Mouse (Mus musculus) forelimb bud, embryonic 11.5 days (tissue): ENCODE results near the gene Mthfd1l.
A peak's percentile ranks its signal among the peaks of the same experiment; 100 is the strongest.

Source experiments
- DNase-seq: peaks from one replicate; pipeline ENCODE4 v3.0.0-alpha.2; 2012; ENCODE audit warnings: low read depth, low spot score

Gene Mthfd1l

DNA sequence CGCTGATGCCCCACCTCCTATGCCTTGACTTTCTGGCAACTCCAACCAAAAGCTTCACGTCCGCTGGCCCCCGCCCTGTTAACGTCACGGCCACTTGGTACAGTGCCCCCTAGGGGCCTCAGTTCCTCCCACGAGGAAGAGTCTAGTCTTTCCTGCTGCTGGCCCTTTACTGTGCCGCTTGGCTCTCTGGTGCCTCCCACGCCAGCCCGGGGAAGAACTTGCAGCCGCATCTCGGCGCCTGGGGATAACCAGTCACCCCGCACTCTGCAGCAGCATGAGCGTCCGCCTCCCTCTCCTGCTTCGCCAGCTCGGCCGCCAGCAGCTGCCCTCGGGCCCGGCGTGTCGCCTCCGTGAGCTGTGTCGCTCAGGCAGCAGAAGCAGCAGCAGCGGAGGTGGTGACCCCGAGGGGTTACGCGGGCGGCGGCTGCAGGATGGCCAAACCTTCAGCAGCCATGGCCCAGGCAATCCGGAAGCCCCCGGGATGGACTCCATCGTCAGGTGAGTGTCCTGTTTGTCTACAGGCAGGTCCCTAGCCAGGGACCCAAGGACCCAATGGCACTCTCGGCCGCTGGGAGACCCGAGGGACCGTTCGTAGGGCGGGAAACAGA is at the start of gene Mthfd1l:
Gene Mthfd1l, plus strand, starts transcription at position 138 of the 608 bp plus-strand sequence.
- DNase-seq: peak; percentile 85

- DNase-seq: no peak
Observed at GRCm38 (mm10) chr10:3928008-3928545, 44.8 kb upstream of the Mthfd1l start.

- DNase-seq: no peak
Observed at GRCm38 (mm10) chr10:3931831-3932230, 41.1 kb upstream of the Mthfd1l start.

DNA sequence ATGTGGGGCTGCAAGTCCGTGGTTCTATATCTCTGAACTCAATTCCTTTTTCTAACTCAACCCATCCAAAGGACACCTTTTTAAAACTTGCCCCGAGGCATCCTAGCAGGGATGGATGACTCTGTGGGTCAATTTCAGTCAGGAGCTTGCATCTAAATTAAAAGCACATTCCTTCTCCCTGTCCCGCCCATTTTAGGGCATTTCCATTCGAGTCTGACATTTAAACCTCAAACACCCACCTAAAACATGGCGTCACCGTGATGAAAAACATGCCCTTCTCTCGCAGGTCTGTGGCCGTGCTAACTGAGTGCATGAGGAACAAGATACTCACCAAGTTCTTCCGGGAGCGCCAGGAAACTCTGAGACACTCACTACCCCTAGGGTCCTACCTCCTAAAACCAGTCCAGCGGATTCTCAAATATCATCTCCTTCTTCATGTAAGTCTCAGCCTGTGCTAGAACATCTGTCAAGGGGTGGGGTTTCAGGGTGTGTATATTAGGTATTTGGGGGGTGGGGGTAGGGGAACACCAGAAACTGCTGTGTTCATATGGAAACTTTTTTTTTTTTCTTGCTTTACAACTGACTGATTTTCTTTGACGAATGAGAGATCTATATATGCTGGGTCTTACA is 39.5 kb upstream of the Mthfd1l start:
- DNase-seq: peak; percentile 28

DNA sequence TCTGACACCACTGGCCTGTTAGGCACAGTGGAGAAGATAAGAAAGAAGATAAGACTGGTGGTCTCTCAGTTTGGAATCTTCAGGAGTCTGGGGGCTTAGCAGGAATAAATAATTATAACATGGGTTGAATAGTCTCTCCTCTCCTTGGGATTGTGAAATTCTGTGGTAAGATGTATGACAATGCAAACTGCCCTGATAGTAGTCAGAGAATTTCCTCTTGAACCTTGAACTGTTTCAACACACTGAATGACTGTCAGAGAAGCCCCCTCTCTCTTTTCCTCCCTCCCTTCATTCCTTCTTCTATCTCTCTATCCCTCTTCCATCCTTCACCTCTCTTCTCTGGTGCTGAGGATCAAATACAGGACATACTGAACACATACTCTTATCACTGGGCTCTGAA is 36.1 kb upstream of the Mthfd1l start:
- DNase-seq: no peak

DNA sequence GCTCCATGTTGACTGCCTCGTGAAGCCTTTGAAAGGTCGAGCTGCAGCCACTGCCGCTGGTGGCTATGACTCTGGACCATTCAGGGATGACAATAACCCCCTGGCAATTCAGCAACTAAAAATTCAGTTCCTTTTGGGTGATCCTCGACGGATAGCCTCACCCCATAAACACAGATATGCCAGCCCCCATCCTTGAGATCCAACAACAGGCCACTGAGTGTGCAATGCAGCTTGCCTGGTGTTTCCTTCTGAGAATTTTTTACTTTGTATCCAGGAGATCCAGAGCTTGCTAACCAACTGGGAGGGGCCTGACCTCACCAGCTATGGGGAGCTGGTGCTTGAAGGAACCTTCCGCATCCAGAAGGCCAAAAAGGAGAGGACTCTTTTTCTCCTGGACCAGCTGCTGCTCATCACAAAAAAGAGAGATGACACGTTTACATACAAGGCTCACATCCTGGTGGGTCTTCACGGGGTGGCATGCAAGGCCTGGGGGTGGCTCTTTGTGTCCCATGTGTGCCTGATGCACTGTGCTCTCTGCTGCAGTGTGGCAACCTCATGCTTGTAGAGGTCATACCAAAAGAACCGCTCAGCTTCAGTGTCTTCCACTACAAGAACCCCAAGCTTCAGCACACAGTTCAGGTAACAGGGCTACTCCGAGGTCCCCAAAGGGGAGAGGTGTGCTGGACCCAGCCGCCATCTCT is 32.9 kb upstream of the Mthfd1l start:
- no peak for DNase-seq

GRCm38 (mm10) chr10:3940596-3940975 is 32.3 kb upstream of the Mthfd1l start:
- no peak for DNase-seq

DNA sequence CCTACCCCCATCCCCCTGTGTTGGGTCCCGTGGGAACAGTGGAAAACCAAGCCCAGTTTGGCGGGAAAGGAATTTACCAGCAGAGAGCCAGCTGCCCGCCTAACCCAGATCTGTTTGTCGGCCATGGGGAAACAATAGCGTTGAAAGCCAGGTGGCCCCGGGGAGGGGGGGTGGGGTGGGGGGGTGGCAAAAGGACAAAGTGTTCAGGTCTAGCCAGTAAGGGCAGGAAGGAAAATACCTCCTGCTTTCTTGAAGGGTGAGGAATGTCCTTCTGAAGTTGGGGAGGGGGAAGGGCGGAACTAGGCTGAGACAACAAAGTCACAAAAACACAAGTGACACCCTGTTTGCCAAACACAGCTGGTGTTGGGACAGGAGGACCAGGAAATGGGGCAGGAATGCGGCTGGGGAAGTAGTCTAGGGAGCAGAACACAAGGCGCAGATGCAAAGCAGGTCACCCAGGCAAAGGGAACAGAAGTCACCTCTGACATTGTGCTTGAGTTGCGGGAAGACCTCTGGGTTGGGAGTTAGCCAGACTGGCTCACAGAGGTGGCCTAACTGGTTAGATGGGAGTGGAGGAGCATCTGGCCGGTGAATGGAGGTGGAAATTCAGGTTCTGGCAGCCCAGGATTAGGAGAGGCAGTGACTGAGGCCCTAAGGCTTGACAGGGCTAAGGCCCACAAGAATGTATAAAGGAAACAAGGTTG is 31.7 kb upstream of the Mthfd1l start:
- DNase-seq: peak; percentile 67

GRCm38 (mm10) chr10:3942289-3942688 is 30.6 kb upstream of the Mthfd1l start:
- DNase-seq: no peak

DNA sequence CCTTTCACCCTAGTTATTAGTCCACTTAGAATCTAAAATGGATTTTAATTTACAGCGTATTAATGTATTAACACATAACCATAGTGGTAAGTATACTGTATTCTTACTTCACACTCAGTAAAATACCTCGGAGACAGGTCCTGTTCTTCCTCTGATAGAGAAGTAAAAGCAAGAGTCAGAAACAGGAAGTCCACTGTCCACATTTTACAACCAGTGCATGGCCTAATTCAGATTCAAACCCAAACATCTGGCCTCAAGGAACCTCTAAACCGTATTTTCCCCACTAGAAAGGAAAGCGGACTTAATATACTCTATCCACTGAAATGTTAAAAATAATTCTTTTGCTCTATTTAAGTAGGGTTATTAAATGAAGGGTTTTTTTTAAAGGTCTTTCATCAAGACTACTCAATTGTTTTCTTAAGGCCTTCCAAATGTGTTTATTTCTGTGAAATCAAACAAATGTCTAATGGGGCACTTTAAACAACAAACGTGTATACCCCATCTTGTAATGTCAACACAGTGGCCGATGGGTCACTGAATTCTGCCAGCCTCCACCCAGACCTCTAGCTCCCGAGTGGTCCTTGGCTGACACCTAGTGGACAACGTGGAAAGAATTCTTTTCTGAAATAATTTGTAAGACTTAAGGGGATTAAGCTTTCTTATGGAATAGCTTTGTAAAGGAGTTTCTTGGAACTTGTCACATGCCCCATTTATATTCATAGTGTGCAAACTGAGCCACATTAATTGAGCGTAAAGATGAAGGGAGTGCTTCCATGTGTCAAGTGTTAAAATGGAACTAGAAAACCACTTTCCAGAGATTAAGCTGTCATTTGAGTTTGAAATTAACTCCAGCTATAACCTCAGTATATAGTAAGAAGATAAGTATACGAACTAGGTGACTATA is 29.2 kb upstream of the Mthfd1l start:
- peak; percentile 77 for DNase-seq

DNA sequence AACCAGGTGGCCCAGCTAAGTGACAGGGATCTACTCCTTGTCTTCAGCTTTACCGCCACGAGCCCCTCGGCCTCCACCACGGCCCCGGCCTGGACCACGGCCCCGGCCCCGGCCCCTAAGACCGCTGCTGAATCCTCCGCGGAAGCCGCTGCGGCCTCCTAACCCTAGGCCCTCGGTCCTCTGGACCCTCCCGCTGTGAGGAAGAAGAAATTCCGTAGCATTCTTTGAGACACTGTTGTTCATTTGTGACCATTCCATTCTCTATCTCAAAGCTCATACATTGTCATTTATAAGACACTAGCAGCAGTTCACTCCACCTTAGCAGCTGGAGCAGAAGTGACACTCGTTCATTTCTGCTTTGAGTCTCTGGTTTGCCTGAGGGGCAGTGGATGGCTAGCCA is 26.0 kb upstream of the Mthfd1l start:
- DNase-seq: no peak

DNA sequence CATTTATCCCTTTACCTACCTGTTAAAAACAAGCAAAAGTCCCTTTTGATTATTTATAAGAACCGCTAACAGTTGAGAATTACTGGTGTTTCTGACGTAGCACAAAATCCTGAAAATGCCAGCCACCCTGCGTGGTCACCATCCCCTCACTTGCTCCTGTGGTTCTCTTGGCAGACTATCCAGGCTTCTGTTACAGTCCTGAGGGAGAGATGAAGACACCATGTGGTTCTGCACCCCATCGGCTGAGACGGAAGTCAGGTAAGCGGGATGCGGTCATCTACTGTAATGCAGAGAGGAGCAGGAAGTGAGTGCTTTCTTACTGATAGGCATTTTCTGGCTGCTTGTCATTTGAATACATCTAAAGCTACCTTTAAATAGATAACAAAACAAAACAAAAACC is 25.6 kb upstream of the Mthfd1l start:
- DNase-seq: no peak

- DNase-seq: no peak
Observed at GRCm38 (mm10) chr10:3949306-3949705, 23.6 kb upstream of the Mthfd1l start.

DNA sequence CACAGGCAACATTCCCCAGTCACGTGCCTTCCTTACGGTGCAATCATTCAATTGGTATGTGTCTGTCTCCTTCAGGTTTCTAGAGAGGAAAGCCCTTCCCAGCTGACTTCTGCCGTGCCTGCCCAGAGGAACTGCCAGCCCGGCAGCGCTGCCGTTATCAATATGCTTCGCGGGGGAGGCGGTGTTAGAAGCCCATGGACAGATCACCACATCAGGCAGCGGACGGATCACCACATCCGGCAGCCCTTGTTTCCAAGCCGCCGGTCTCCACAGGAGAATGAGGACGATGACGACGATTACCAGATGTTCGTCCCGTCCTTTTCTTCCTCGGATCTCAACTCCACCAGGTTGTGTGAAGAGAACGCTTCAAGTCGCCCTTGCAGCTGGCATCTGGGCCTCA is 16.4 kb upstream of the Mthfd1l start:
- no peak for DNase-seq

DNA sequence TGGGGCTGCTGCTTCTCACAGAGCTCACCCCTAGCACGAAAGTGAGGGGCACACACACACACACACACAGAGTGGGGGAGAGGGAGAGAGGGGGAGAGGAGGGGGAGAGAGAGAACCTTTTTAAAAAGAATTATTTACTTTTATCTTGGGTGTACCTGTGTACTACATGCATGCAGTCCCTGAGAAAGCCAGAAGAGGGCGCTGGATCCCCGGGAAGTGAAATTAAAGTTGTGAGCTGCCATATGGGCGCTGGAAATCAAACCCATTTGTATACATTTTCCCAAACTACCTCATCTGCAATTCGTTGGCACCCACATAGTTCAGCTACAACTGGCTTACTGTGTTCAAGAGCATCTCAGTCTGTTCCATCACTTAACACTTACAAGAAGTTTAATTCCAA is 14.3 kb upstream of the Mthfd1l start:
- no peak for DNase-seq

GRCm38 (mm10) chr10:3969026-3969425 is 3.9 kb upstream of the Mthfd1l start:
- DNase-seq: no peak

GRCm38 (mm10) chr10:3972237-3972636 is 681 bp upstream of the Mthfd1l start:
- no peak for DNase-seq

GRCm38 (mm10) chr10:3973589-3974070 is 712 bp downstream of the Mthfd1l start:
- peak; percentile 79 for DNase-seq

- no peak for DNase-seq
Observed at GRCm38 (mm10) chr10:3974380-3974779, 1.5 kb downstream of the Mthfd1l start.

DNA sequence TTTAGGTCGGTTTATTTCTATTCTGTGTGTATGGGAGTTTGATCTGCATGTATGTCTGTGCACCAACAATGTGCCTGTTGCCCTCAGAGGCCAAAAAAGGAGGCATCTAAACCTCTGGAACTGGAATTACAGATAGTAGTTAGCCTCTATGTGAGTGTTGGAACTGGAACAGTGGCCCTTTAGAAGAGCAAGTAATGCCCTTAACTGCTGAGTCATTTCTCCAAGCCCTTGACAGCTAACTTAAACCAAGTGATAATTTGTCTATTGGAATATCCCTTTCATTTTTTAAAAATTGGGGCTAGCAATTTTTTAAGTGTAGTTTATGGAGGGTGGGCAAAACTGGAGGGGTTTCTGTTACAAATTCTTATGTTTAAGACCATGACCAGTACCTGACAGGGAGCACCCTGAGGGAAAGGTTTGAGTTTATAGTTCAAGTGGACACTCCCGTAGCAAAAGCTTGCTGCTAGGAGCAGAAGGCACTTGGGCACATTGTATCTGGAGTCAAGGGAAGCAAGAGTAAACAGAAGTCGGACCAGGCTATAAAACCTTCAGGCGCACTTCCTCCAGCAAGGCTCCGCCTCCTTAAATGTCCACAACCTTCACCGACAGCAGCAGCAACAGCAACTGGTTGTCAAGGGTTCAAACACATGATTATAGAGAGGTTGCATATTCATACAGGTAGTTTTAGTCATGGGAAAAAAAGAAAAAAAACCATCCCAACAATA is 3.1 kb downstream of the Mthfd1l start:
- DNase-seq: no peak
